Mouse (Mus musculus) heart, embryonic 12.5 days (tissue): ENCODE data around the gene Vrk3. TPM values are rescaled to one million over a fixed set of nuclear protein-coding genes. Genes with fewer than 3 reads are reported as not detected.

Source experiments
- ATAC-seq: fragments of 200-750 bp; cut with Nextera tagmentation; 2 replicates; pipeline ENCODE4 v1.8.0; 2017; ENCODE audit warnings: moderate TSS enrichment, moderate library complexity; ENCODE audit not compliant: insufficient number of reproducible peaks, low FRiP score
- H3K27ac ChIP-seq: fragments of 300-500 bp; sonication (generic); 2 replicates; pipeline ENCODE4 v1.5.1; 2016; ENCODE audit warnings: mild to moderate bottlenecking, moderate library complexity; ENCODE audit not compliant: poor library complexity, severe bottlenecking
- H3K27me3 ChIP-seq: fragments of 300-500 bp; sonication (generic); replicated peaks from 2 replicates; pipeline ENCODE4 v1.6.1; 2016; ENCODE audit warnings: mild to moderate bottlenecking, moderate library complexity
- H3K36me3 ChIP-seq: fragments of 300-500 bp; sonication (generic); 2 replicates; pipeline ENCODE4 v1.6.1; 2016; ENCODE audit warnings: mild to moderate bottlenecking, moderate library complexity
- H3K4me1 ChIP-seq: fragments of 300-500 bp; sonication (generic); replicated peaks from 2 replicates; pipeline ENCODE4 v1.6.1; 2016; ENCODE audit warnings: mild to moderate bottlenecking
- H3K4me2 ChIP-seq: fragments of 300-500 bp; sonication (generic); 2 replicates; pipeline ENCODE4 v1.6.1; 2016; ENCODE audit warnings: mild to moderate bottlenecking, moderate library complexity
- H3K4me3 ChIP-seq: fragments of 300-500 bp; sonication (generic); 2 replicates; pipeline ENCODE4 v1.5.1; 2016; ENCODE audit warnings: mild to moderate bottlenecking
- H3K9ac ChIP-seq: fragments of 300-500 bp; sonication (generic); 2 replicates; pipeline ENCODE4 v1.6.1; 2016; ENCODE audit warnings: mild to moderate bottlenecking, moderate library complexity
- H3K9me3 ChIP-seq: fragments of 300-500 bp; sonication (generic); replicated peaks from 2 replicates; pipeline ENCODE4 v1.6.1; 2016; ENCODE audit warnings: mild to moderate bottlenecking, moderate library complexity
- WGBS: fragments of 180-500 bp; shearing (Covaris S2); methylation state at CpG from one replicate; pipeline ENCODE4 v1.1.7; 2016; 5-methylcytosine and 5-hydroxymethylcytosine counted together
- polyA plus RNA-seq: library from polyadenylated mRNA; unstranded; fragments of >200 nt; fragmentation: Nextera tagmentation; extraction: Ambion mirVana; gene quantifications from 2 replicates; pipeline ENCODE4 v1.2.1, GENCODE M21; 2016

Vrk3 gene
- polyA plus RNA-seq, 1 experiment from 2014 or later: 29.4 TPM

- H3K27ac ChIP-seq: 0 out of 2 replicates have a peak overlapping the region, but pooled peaks have one; percentile 23
- peak overlapping the region; percentile 63 for H3K9ac ChIP-seq
- WGBS: 45% methylated on average over 6 of the region's 6 CpGs
- H3K4me1 ChIP-seq: peaks cover 71% of the 10 kb centered on the region
- H3K4me2 ChIP-seq: peak overlapping the region; percentile 89
- no peaks in the 10 kb centered on the region for H3K27me3 ChIP-seq
- peak overlapping the region; percentile 24 for H3K4me3 ChIP-seq
- H3K9me3 ChIP-seq: no peaks in the 10 kb centered on the region
- peaks cover 8% of the 10 kb centered on the region; the same call in 1 of the 2 replicates for H3K36me3 ChIP-seq
- no peak for ATAC-seq
These were observed 70.6 kb downstream of the Vrk3 start for GRCm38 (mm10) chr7:44818751-44819235.

DNA sequence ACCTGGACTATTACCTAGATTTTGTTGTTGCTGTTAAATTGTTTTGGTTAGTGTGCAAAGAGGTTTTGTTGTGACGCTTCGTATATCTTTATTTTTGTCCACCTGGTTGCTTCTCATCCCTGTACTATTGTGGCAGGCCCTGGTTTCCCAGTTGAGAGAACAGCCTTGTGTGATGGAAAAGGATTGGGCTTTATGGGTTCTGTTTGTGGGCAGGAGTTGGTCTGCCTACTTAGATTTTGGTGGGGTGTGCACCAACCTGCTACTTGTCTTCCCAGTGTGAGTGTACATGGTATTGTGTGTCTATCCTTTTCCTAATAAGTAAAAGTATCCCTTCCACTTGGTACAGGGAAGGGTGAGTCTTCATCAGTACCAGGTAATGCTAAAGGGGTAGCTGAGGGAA, 71.2 kb downstream of the Vrk3 start:
- peaks cover 77% of the 10 kb centered on the region for H3K4me1 ChIP-seq
- 90% methylated on average over 2 of the region's 2 CpGs for WGBS
- no peak overlapping the region for H3K27ac ChIP-seq
- no peaks in the 10 kb centered on the region for H3K9me3 ChIP-seq
- H3K36me3 ChIP-seq: 0 out of 2 replicates have a peak, but pooled peaks cover 3% of the 10 kb centered on the region
- H3K4me2 ChIP-seq: peak overlapping the region; percentile 89
- ATAC-seq: no peak
- H3K9ac ChIP-seq: no peak overlapping the region
- H3K4me3 ChIP-seq: peak overlapping the region; percentile 24; the same call in 1 of the 2 replicates
- H3K27me3 ChIP-seq: no peaks in the 10 kb centered on the region

DNA sequence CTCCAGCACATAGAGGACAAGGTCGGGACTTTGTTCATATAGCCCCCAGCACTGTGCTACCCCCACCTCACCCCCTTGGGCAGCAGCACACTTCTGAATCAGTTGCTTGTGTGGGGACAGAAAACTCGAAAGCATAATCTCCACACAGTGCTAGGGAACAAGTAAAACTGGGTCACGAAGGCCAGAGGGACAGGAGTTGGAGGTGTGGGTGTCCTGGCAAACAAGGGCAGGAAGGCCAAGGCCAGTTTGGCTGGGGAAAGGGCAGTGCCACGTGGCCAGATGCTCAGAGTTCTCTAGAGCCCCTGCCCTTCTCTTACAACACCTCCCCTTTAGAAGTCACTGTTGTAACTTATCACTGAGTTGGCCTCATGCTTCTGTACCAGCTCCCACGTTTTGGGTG, 71.7 kb downstream of the Vrk3 start:
- no peaks in the 10 kb centered on the region for H3K27me3 ChIP-seq
- peaks cover 78% of the 10 kb centered on the region for H3K4me1 ChIP-seq
- no peak for ATAC-seq
- H3K27ac ChIP-seq: 0 out of 2 replicates have a peak overlapping the region, but pooled peaks have one; percentile 6
- H3K9ac ChIP-seq: peak overlapping the region; percentile 54; the same call in 1 of the 2 replicates
- H3K4me2 ChIP-seq: 0 out of 2 replicates have a peak overlapping the region, but pooled peaks have one; percentile 12
- no peaks in the 10 kb centered on the region for H3K9me3 ChIP-seq
- no peak overlapping the region for H3K4me3 ChIP-seq
- H3K36me3 ChIP-seq: 0 out of 2 replicates have a peak, but pooled peaks cover 3% of the 10 kb centered on the region
- 55% methylated on average over 5 of the region's 5 CpGs for WGBS

DNA sequence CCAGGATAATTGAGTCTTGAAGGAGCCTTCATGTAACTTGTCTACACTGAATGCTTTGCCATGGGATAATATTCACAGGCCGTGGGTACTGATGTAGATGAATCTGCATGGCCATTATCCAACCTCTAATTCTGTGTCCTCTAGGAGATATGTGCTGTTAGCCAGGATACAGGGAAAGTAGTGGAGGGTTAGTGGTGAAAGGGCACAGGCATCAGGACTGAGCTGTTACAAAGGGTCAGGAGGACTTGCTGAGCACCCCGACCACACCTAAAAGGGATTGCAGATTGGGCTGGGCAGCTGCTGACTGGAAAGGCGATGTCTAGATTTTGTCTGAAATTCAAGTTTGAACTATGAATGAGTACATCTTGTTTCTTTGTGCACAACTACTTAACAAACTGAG, 72.3 kb downstream of the Vrk3 start:
- 0 out of 2 replicates have a peak overlapping the region, but pooled peaks have one; percentile 12 for H3K4me2 ChIP-seq
- 0 out of 2 replicates have a peak, but pooled peaks cover 3% of the 10 kb centered on the region for H3K36me3 ChIP-seq
- H3K9me3 ChIP-seq: no peaks in the 10 kb centered on the region
- peaks cover 77% of the 10 kb centered on the region for H3K4me1 ChIP-seq
- WGBS: 76% methylated on average over 3 of the region's 3 CpGs
- no peak overlapping the region for H3K27ac ChIP-seq
- H3K4me3 ChIP-seq: no peak overlapping the region
- H3K9ac ChIP-seq: no peak overlapping the region
- ATAC-seq: no peak
- no peaks in the 10 kb centered on the region for H3K27me3 ChIP-seq

DNA sequence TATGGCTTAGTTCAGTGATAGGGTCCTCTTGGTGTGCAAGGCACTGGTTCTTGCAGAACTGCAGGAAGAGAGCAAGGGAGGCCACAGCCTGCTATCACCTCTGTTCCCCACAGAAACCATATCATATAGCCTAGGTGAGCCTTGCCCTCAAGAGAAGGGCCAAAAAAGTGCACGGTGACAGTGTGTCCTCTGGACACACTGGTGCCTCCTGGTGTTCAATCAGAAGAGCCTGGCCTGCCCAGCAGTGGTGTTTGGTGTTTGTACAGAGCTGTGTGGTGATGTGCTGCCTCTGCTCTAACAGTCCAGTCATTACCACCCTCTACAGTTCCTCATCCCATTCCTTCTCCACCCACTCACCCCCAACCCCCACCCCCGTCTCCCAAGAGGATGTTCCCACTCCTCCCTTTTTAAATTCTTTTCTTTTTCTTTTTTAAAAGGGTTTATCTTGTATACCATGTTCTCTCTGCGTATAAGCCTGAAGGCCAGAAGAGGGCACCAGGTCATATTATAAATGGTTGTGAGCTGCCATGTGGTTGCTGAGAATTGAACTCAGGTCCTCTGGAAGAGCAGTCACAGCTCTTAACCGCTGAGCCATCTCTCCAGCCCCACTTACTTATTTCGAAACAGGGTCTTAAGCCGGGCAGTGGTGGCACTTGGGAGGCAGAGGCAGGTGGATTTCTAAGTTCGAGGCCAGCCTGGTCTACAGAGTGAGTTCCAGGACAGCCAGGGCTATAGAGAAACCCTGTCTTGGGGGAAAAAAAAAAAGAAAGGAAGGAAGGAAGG, 73.6 kb downstream of the Vrk3 start:
- no peaks in the 10 kb centered on the region for H3K27me3 ChIP-seq
- H3K4me2 ChIP-seq: no peak overlapping the region
- no peak overlapping the region for H3K27ac ChIP-seq
- H3K36me3 ChIP-seq: 0 out of 2 replicates have a peak, but pooled peaks cover 3% of the 10 kb centered on the region
- no peaks in the 10 kb centered on the region for H3K9me3 ChIP-seq
- H3K4me1 ChIP-seq: peaks cover 89% of the 10 kb centered on the region
- no peak overlapping the region for H3K4me3 ChIP-seq
- H3K9ac ChIP-seq: no peak overlapping the region
- WGBS: 81% methylated on average over 7 of the region's 7 CpGs
- no peak for ATAC-seq

DNA sequence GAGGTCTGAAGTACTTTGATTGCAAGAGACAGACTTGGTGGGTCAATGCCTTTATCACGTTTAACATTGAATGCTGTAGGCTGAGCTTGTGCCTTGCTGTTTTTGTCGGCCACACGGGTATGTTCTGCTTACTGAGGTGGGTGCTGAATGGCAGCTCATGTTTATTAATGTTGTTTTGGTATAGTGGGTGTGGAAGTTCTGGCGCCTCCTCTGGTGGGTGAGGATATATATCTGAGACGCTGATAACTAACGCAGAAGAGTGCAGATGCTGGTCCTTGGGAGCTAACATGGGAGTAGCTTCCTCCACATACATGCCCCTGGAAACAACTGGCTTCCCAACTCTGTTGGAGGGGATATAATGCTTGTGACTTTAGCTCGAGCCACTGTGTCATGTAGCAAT, 75.2 kb downstream of the Vrk3 start:
- WGBS: 45% methylated on average over 7 of the region's 7 CpGs
- Histone ChIP-seq H3K9ac (0 out of 2 replicates have a peak overlapping the region, but pooled peaks have one; percentile 13), H3K27me3 (no peaks in the 10 kb centered on the region), H3K27ac (no peak overlapping the region), H3K9me3 (no peaks in the 10 kb centered on the region), H3K4me1 (peaks cover 77% of the 10 kb centered on the region), H3K36me3 (peaks cover 8% of the 10 kb centered on the region), H3K4me2 (no peak overlapping the region), H3K4me3 (no peak overlapping the region)
- no peak for ATAC-seq

DNA sequence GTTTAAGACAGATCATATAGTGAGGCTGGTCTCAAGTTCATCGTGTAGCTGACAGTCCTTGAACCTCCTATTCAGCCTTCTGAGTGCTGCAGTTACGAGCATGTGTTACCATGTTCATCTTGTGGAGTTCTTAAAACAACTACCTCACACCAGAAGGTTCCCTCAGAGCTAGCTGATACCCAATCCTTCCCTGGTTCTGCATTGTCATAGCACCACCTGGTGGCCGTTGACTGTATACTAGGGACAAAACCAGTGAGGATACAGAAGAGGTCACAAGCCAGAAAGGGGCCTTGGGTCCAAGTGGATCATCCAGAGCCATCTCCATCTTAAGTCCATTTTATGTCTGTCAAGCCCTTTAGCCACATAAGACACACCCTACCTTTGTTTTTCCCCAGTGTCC, 76.7 kb downstream of the Vrk3 start:
- Histone ChIP-seq H3K36me3 (peaks cover 22% of the 10 kb centered on the region), H3K27ac (no peak overlapping the region), H3K4me1 (peaks cover 62% of the 10 kb centered on the region), H3K9ac (no peak overlapping the region), H3K4me2 (no peak overlapping the region), H3K4me3 (no peak overlapping the region), H3K27me3 (no peaks in the 10 kb centered on the region), H3K9me3 (no peaks in the 10 kb centered on the region)
- ATAC-seq: no peak
- 24% methylated on average over 3 of the region's 3 CpGs for WGBS

GRCm38 (mm10) chr7:44826771-44827170, 78.6 kb downstream of the Vrk3 start:
- 84% methylated on average over 3 of the region's 3 CpGs for WGBS
- Histone ChIP-seq H3K9me3 (no peaks in the 10 kb centered on the region), H3K36me3 (peaks cover 41% of the 10 kb centered on the region), H3K4me3 (no peak overlapping the region), H3K4me2 (no peak overlapping the region), H3K27ac (no peak overlapping the region), H3K4me1 (peaks cover 46% of the 10 kb centered on the region), H3K9ac (no peak overlapping the region), H3K27me3 (no peaks in the 10 kb centered on the region)
- no peak for ATAC-seq

Other genes with a start within 250 kb of the Vrk3 start
- gene Mybpc2, start 223.8 kb upstream of the Vrk3 start, polyA plus RNA-seq: 0.94 and 1.2 TPM in 2 replicates
- gene Spib, start 216.3 kb upstream of the Vrk3 start, polyA plus RNA-seq: 0.15 TPM in 1 of 2 replicates, not detected in the other
- 63.1 and 68.1 TPM in 2 replicates for gene Pold1, start 199.6 kb upstream of the Vrk3 start, polyA plus RNA-seq
- gene Nr1h2, start 194.5 kb upstream of the Vrk3 start, polyA plus RNA-seq: 54.7 and 55.3 TPM in 2 replicates
- 0.12 TPM in 1 of 2 replicates, not detected in the other for gene Napsa, start 176.0 kb upstream of the Vrk3 start, polyA plus RNA-seq
- 0.15 and 0.17 TPM in 2 replicates for gene Kcnc3, start 157.7 kb upstream of the Vrk3 start, polyA plus RNA-seq
- gene Myh14, start 77.6 kb upstream of the Vrk3 start, polyA plus RNA-seq: 0.59 and 1.0 TPM in 2 replicates
- gene Izumo2, start 39.7 kb upstream of the Vrk3 start, polyA plus RNA-seq: not detected in 2 replicates
- 0.78 and 0.98 TPM in 2 replicates for gene Zfp473, start 2.6 kb downstream of the Vrk3 start, polyA plus RNA-seq
- gene Nup62, start 67.7 kb downstream of the Vrk3 start, polyA plus RNA-seq: 90.9 and 93.3 TPM in 2 replicates
- gene Il4i1, start 68.0 kb downstream of the Vrk3 start, polyA plus RNA-seq: 0.78 and 1.1 TPM in 2 replicates
- 2.6 and 2.7 TPM in 2 replicates for gene Atf5, start 68.2 kb downstream of the Vrk3 start, polyA plus RNA-seq
- 105 and 108 TPM in 2 replicates for gene Akt1s1, start 100.6 kb downstream of the Vrk3 start, polyA plus RNA-seq
- 60.0 and 61.2 TPM in 2 replicates for gene Tbc1d17, start 100.7 kb downstream of the Vrk3 start, polyA plus RNA-seq
- 23.3 and 27.0 TPM in 2 replicates for gene Pnkp, start 108.7 kb downstream of the Vrk3 start, polyA plus RNA-seq
- gene Ptov1, start 121.4 kb downstream of the Vrk3 start, polyA plus RNA-seq: 308 and 321 TPM in 2 replicates
- 76.8 and 81.2 TPM in 2 replicates for gene Med25, start 144.3 kb downstream of the Vrk3 start, polyA plus RNA-seq
- 12.0 and 12.6 TPM in 2 replicates for gene Fuz, start 147.7 kb downstream of the Vrk3 start, polyA plus RNA-seq
- 74.5 and 77.2 TPM in 2 replicates for gene Ap2a1, start 181.1 kb downstream of the Vrk3 start, polyA plus RNA-seq
- gene Tsks, start 194.8 kb downstream of the Vrk3 start, polyA plus RNA-seq: 0.19 TPM in 1 of 2 replicates, not detected in the other
- 10.7 and 11.5 TPM in 2 replicates for gene Cpt1c, start 226.4 kb downstream of the Vrk3 start, polyA plus RNA-seq
- 377 and 394 TPM in 2 replicates for gene Prmt1, start 238.2 kb downstream of the Vrk3 start, polyA plus RNA-seq
- 59.5 and 60.8 TPM in 2 replicates for gene Irf3, start 249.2 kb downstream of the Vrk3 start, polyA plus RNA-seq